Mouse (Mus musculus) heart, postnatal 0 days (tissue): ENCODE results near the gene Abca7. TPM values are rescaled to one million over a fixed set of nuclear protein-coding genes. Genes with fewer than 3 reads are reported as not detected.

Experiments used
- ATAC-seq: fragments of 200-750 bp; cut with Nextera tagmentation; 2 replicates; pipeline ENCODE4 v1.8.0; 2017; ENCODE audit warnings: low read depth, moderate number of reproducible peaks, moderate library complexity; ENCODE audit not compliant: insufficient read depth
- DNase-seq: peaks from one replicate; pipeline ENCODE4 v3.0.0-alpha.2; 2016; ENCODE audit warnings: low spot score
- H3K27ac ChIP-seq: fragments of 300-500 bp; sonication (generic); 2 replicates; pipeline ENCODE4 v1.5.1; 2014; ENCODE audit warnings: low read depth, mild to moderate bottlenecking
- H3K27me3 ChIP-seq: fragments of 300-500 bp; sonication (generic); 2 replicates; pipeline ENCODE4 v1.6.1; 2014; ENCODE audit warnings: low read length, mixed read lengths; ENCODE audit not compliant: control insufficient read depth, insufficient read depth
- H3K36me3 ChIP-seq: fragments of 300-500 bp; sonication (generic); replicated peaks from 2 replicates; pipeline ENCODE4 v1.6.1; 2014; ENCODE audit warnings: low read length, mixed read lengths; ENCODE audit not compliant: control insufficient read depth, insufficient read depth
- H3K4me1 ChIP-seq: fragments of 300-500 bp; sonication (generic); 2 replicates; pipeline ENCODE4 v1.6.1; 2014; ENCODE audit warnings: antibody characterized with exemption; ENCODE audit not compliant: control insufficient read depth, insufficient read depth
- H3K4me2 ChIP-seq: fragments of 300-500 bp; sonication (generic); 2 replicates; pipeline ENCODE4 v1.6.1; 2014; ENCODE audit warnings: low read depth, mild to moderate bottlenecking, low read length, moderate library complexity
- H3K4me3 ChIP-seq: fragments of 300-500 bp; sonication (generic); 2 replicates; pipeline ENCODE4 v1.5.1; 2014; ENCODE audit warnings: low read depth, low read length
- H3K9ac ChIP-seq: fragments of 300-500 bp; sonication (generic); replicated peaks from 2 replicates; pipeline ENCODE4 v1.6.1; 2014; ENCODE audit warnings: low read depth, low read length, mixed read lengths
- H3K9me3 ChIP-seq: fragments of 300-500 bp; sonication (generic); replicated peaks from 2 replicates; pipeline ENCODE4 v1.6.1; 2016; ENCODE audit warnings: low read length; ENCODE audit not compliant: control insufficient read depth
- CTCF ChIP-seq: IDR thresholded peaks from 2 replicates; pipeline ENCODE4 v1.5.1; 2016; ENCODE audit warnings: antibody characterized with exemption, control low read depth, low read depth
- EP300 ChIP-seq: IDR thresholded peaks from 2 replicates; pipeline ENCODE4 v1.6.1; 2016; ENCODE audit warnings: antibody characterized with exemption, low read depth
- WGBS: fragments of 180-500 bp; shearing (Covaris S2); extraction: QIAGEN DNeasy Blood & Tissue Kit; methylation state at CpG from one replicate; pipeline ENCODE4 v1.1.7; 2014; 5-methylcytosine and 5-hydroxymethylcytosine counted together
- polyA plus RNA-seq: library from polyadenylated mRNA; unstranded; fragments of >200 nt; fragmentation: Nextera tagmentation; extraction: Ambion mirVana; gene quantifications from 2 replicates; pipeline ENCODE4 v1.2.1, GENCODE M21; 2015
- total RNA-seq: library from RNA; depleted of rRNA; stranded (reverse); fragments of >200 nt; gene quantifications from 2 replicates; pipeline ENCODE4 v1.2.3, GENCODE M21; 2014; ENCODE audit warnings: low replicate concordance

Abca7 gene
- total and polyA plus RNA-seq, 2 experiments from 2014 or later, result 1.9 to 11.4 TPM

DNA sequence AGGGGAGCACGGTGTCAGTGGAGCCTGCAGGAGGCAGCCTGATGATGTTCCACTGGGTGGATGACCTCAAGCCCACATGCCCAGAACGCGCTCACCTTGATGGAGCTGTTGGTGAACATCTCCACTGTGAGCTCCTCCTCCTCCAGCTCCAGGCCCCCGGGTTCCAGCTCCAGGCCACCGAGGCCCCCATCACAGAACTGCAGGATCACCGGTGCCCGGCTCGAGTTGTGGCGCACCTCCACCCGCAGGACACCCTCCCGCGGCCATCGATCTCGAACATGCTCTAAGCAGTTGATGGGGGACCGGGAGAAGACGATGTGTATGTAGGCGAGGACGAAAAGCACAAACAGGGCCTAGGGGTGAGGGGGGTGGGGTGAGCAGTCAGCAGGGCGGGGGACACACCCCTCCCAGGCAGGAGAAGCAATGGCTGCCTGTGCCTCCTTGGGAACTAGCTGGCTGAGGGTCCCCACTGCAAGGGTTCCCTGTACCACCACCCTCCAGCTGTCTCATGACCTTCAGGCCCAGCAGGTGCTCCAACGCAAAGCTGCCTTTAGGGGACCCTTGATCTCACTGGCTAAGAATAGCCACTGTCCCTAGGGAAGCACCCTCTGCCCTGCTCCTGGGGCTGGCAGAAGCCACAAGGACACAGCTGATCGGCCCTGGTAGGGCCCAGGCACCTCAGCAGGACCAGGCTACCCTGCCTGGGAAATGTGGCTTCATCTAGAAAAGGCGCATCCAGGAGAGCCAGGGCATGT, 16.7 kb upstream of the Abca7 start:
- Histone ChIP-seq H3K27me3 (no peaks in the 10 kb centered on the region), H3K9me3 (no peaks in the 10 kb centered on the region), H3K9ac (no peak overlapping the region), H3K4me3 (no peak overlapping the region), H3K4me1 (peaks cover 13% of the 10 kb centered on the region), H3K27ac (peak overlapping the region; percentile 33), H3K36me3 (peaks cover 46% of the 10 kb centered on the region), H3K4me2 (no peak overlapping the region)
- ATAC-seq (no peak), DNase-seq (no peak)
- TF ChIP-seq CTCF (no peak), EP300 (no peak)
- 85% methylated on average over 22 of the region's 22 CpGs for WGBS

DNA sequence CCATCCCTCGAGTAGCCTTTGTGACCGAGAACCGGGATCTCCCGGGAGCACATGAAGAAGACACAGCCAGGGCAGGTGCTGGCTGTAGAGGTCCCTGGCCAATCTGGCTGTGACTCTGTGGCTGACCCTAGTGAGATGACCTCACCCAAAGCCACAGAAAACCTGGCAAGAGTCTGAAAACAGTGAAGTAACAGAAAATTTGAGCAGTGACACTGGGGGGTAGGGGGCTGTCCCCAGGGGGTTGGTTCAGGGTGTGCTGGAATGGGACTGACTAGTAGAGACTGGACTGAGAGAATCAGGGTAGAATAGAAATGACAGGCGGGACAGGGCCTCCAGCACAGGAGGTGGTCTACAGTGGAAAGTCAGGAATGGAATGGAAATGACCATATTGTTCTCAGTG, 13.1 kb upstream of the Abca7 start:
- DNase-seq (no peak), ATAC-seq (no peak)
- H3K9ac ChIP-seq, result peak overlapping the region; percentile 83; the same call in 1 of the 2 replicates
- H3K4me1 ChIP-seq, result peaks cover 26% of the 10 kb centered on the region
- no peaks in the 10 kb centered on the region for H3K27me3 ChIP-seq
- 66% methylated on average over 5 of the region's 5 CpGs for WGBS
- no peak for TF ChIP-seq EP300
- no peak for TF ChIP-seq CTCF
- no peaks in the 10 kb centered on the region for H3K9me3 ChIP-seq
- peak overlapping the region; percentile 98; the same call in 1 of the 2 replicates for H3K27ac ChIP-seq
- peak overlapping the region; percentile 74 for H3K4me3 ChIP-seq
- peak overlapping the region; percentile 93 for H3K4me2 ChIP-seq
- H3K36me3 ChIP-seq, result peaks cover 12% of the 10 kb centered on the region

DNA sequence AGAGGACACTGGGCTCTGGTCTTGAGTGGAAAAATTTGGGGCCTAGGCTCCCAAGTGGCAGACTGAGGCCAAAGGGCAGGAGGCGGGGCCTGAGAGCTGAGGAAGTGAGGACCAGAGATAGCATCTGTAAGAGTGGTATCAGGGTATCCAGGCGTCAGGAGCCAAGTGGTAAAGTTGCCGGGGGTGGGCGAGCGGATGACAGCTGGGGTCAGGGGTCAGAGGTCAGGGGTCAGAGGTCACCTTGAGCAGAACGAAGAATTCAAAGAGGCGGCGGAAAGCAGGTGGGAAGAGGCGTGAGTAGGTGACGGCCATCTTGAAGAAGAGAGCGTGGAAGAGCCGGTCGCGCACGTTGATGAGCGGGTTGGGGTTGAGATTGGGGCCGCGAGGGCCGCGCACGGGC, 12.6 kb upstream of the Abca7 start:
- peak overlapping the region; percentile 98 for H3K27ac ChIP-seq
- no peaks in the 10 kb centered on the region for H3K9me3 ChIP-seq
- peak overlapping the region; percentile 83 for H3K9ac ChIP-seq
- 0 out of 2 replicates have a peak, but pooled peaks have one; percentile 22 for TF ChIP-seq EP300
- no peak for TF ChIP-seq CTCF
- no peaks in the 10 kb centered on the region for H3K27me3 ChIP-seq
- peak overlapping the region; percentile 93 for H3K4me2 ChIP-seq
- WGBS, result under 1% methylated on average over 18 of the region's 21 CpGs
- ATAC-seq, result no peak
- H3K4me3 ChIP-seq, result peak overlapping the region; percentile 74
- peaks cover 26% of the 10 kb centered on the region for H3K4me1 ChIP-seq
- DNase-seq, result no peak
- H3K36me3 ChIP-seq, result peaks cover 8% of the 10 kb centered on the region; the same call in 1 of the 2 replicates

DNA sequence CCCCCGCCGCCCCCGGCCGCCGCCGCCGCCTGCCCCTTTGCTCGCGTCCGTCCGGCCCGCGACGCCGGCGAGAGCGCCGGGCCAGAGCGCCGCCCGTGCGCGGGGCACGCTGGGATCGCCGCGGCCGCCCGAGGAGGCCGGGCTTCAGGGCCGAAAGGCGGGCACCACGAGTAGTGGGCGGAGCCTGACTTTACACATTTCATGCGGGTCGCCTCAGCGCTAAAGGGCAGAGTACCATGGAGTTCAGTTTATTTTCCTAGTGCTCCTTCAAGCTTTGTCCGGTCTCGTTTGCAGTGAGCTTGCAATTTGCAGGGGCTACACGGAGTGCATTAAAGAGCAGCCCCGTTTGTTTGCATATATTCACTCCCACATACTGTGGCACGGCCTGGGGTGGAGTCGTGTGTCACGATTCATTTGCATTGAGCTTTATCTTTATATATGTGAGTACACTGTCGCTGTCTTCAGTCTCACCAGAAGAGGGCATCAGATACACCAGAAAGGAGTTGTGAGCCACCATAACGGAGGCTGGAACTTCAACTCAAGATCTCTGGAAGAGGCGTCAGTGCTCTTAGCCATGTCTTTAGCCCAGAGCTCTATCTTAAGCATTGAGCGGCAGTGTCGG, 12.0 kb upstream of the Abca7 start, which contains the start of gene Tmem259:
Gene Tmem259 (minus strand): TSS at position 136 of the 622 bp plus-strand sequence.
- TF ChIP-seq EP300 (peak; percentile 7; the same call in 1 of the 2 replicates), CTCF (peak; percentile 67)
- H3K27me3 ChIP-seq, result no peaks in the 10 kb centered on the region
- DNase-seq (peak; percentile 92), ATAC-seq (peak; percentile 62)
- H3K9ac ChIP-seq, result peak within 1 kb of the TSS; percentile 83
- H3K27ac ChIP-seq, result peak within 1 kb of the TSS; percentile 98
- peak within 1 kb of the TSS; percentile 93 for H3K4me2 ChIP-seq
- H3K4me1 ChIP-seq, result peaks cover 28% of the 10 kb centered on the region
- H3K4me3 ChIP-seq, result peak within 1 kb of the TSS; percentile 74
- 0 out of 2 replicates have a peak, but pooled peaks cover 1% of the 10 kb centered on the region for H3K36me3 ChIP-seq
- WGBS, result under 1% methylated on average over 42 of the region's 49 CpGs
- H3K9me3 ChIP-seq, result no peaks in the 10 kb centered on the region

DNA sequence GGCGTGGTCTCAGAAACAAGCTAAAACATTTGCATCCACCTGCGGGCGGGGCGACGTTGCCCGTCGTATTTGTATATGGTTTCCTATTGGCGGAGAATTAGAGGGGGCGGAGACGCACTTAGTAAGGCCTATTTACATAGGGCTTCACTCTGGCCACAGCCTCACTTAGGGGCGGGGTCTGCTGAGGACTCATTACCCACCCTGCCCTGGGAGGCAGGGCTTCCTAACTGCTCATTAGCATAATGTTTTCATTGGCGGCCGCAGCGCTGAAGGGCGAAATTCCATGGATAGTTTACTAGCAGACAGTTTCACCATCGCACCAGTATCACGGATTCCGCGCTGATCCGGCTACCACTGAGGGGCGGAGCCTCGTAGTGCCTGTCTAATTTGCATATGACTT, 11.4 kb upstream of the Abca7 start:
- peak overlapping the region; percentile 74 for H3K4me3 ChIP-seq
- H3K4me2 ChIP-seq, result peak overlapping the region; percentile 93
- ATAC-seq, result peak; percentile 91
- H3K9ac ChIP-seq, result peak overlapping the region; percentile 83
- WGBS, result under 1% methylated on average over 22 of the region's 22 CpGs
- peak overlapping the region; percentile 98 for H3K27ac ChIP-seq
- TF ChIP-seq EP300, result no peak; the same call in 1 of the 2 replicates
- TF ChIP-seq CTCF, result no peak
- no peaks in the 10 kb centered on the region for H3K36me3 ChIP-seq
- H3K9me3 ChIP-seq, result no peaks in the 10 kb centered on the region
- H3K4me1 ChIP-seq, result peaks cover 33% of the 10 kb centered on the region
- no peaks in the 10 kb centered on the region for H3K27me3 ChIP-seq
- DNase-seq, result peak; percentile 100
